Mouse (Mus musculus) forebrain, embryonic 12.5 days (tissue): ENCODE measurements at regions not wholly inside any gene's neighbourhood (a gene's known extent, or its start where the extent isn't known, plus 50 kb on each side); places are given as distances from the start of the nearest gene placed in this dataset.

Experiments
- ATAC-seq: fragments of 200-750 bp; cut with Nextera tagmentation; 2 replicates; pipeline ENCODE4 v1.8.0; 2017; ENCODE audit warnings: moderate TSS enrichment; ENCODE audit not compliant: low FRiP score
- H3K27ac ChIP-seq: fragments of 300-500 bp; sonication (generic); 2 replicates; pipeline ENCODE4 v1.5.1; 2016; ENCODE audit warnings: mild to moderate bottlenecking
- H3K27me3 ChIP-seq: fragments of 300-500 bp; sonication (generic); 2 replicates; pipeline ENCODE4 v1.6.1; 2016; ENCODE audit warnings: mild to moderate bottlenecking
- H3K36me3 ChIP-seq: fragments of 300-500 bp; sonication (generic); replicated peaks from 2 replicates; pipeline ENCODE4 v1.6.1; 2016; ENCODE audit warnings: mild to moderate bottlenecking
- H3K4me1 ChIP-seq: fragments of 300-500 bp; sonication (generic); 2 replicates; pipeline ENCODE4 v1.6.1; 2016
- H3K4me2 ChIP-seq: fragments of 300-500 bp; sonication (generic); 2 replicates; pipeline ENCODE4 v1.6.1; 2016; ENCODE audit warnings: mild to moderate bottlenecking, moderate library complexity
- H3K4me3 ChIP-seq: fragments of 300-500 bp; sonication (generic); replicated peaks from 2 replicates; pipeline ENCODE4 v1.5.1; 2016; ENCODE audit warnings: mild to moderate bottlenecking
- H3K9ac ChIP-seq: fragments of 300-500 bp; sonication (generic); 2 replicates; pipeline ENCODE4 v1.6.1; 2016; ENCODE audit warnings: mild to moderate bottlenecking
- H3K9me3 ChIP-seq: fragments of 300-500 bp; sonication (generic); 2 replicates; pipeline ENCODE4 v1.6.1; 2016
- WGBS: fragments of 180-500 bp; shearing (Covaris S2); methylation state at CpG from one replicate; pipeline ENCODE4 v1.1.7; 2016; 5-methylcytosine and 5-hydroxymethylcytosine counted together

- Histone ChIP-seq H3K4me1 (peaks cover 9% of the 10 kb centered on the region), H3K9ac (no peak overlapping the region), H3K4me3 (no peak overlapping the region), H3K36me3 (no peaks in the 10 kb centered on the region), H3K4me2 (no peak overlapping the region), H3K27me3 (peaks cover 2% of the 10 kb centered on the region; the same call in 1 of the 2 replicates), H3K9me3 (no peaks in the 10 kb centered on the region), H3K27ac (no peak overlapping the region)
- ATAC-seq: no peak
- 89% methylated on average over 5 of the region's 5 CpGs for WGBS
Measured at GRCm38 (mm10) chr7:129978576-129978975, 386.9 kb downstream of the Wdr11 start.

GRCm38 (mm10) chr7:129979337-129979736 lies 387.7 kb downstream of the Wdr11 start:
- no peak overlapping the region for H3K27ac ChIP-seq
- 67% methylated on average over 6 of the region's 6 CpGs for WGBS
- H3K4me2 ChIP-seq: no peak overlapping the region
- H3K36me3 ChIP-seq: no peaks in the 10 kb centered on the region
- no peak for ATAC-seq
- H3K4me1 ChIP-seq: peaks cover 9% of the 10 kb centered on the region
- H3K9me3 ChIP-seq: no peaks in the 10 kb centered on the region
- H3K4me3 ChIP-seq: no peak overlapping the region
- H3K9ac ChIP-seq: no peak overlapping the region
- peaks cover 2% of the 10 kb centered on the region; the same call in 1 of the 2 replicates for H3K27me3 ChIP-seq

- Histone ChIP-seq H3K9ac (no peak overlapping the region), H3K4me1 (peaks cover 9% of the 10 kb centered on the region), H3K36me3 (no peaks in the 10 kb centered on the region), H3K4me3 (no peak overlapping the region), H3K4me2 (no peak overlapping the region), H3K27me3 (no peaks in the 10 kb centered on the region), H3K9me3 (no peaks in the 10 kb centered on the region), H3K27ac (no peak overlapping the region)
- no peak for ATAC-seq
- 61% methylated on average over 1 of the region's 1 CpGs for WGBS
Measured at GRCm38 (mm10) chr7:129980501-129980900, 388.8 kb downstream of the Wdr11 start.

GRCm38 (mm10) chr7:129982411-129982810 lies 390.7 kb downstream of the Wdr11 start:
- Histone ChIP-seq H3K4me1 (peaks cover 14% of the 10 kb centered on the region), H3K9me3 (no peaks in the 10 kb centered on the region), H3K4me2 (no peak overlapping the region), H3K4me3 (no peak overlapping the region), H3K9ac (no peak overlapping the region), H3K27ac (no peak overlapping the region), H3K27me3 (no peaks in the 10 kb centered on the region), H3K36me3 (no peaks in the 10 kb centered on the region)
- 48% methylated on average over 5 of the region's 5 CpGs for WGBS
- no peak for ATAC-seq

GRCm38 (mm10) chr7:129983601-129984120 lies 392.0 kb downstream of the Wdr11 start:
- Histone ChIP-seq H3K4me2 (no peak overlapping the region), H3K4me3 (no peak overlapping the region), H3K27me3 (no peaks in the 10 kb centered on the region), H3K9me3 (no peaks in the 10 kb centered on the region), H3K9ac (no peak overlapping the region), H3K4me1 (peaks cover 19% of the 10 kb centered on the region), H3K27ac (no peak overlapping the region), H3K36me3 (no peaks in the 10 kb centered on the region)
- no peak for ATAC-seq
- 85% methylated on average over 6 of the region's 6 CpGs for WGBS

GRCm38 (mm10) chr7:129984367-129984766 lies 392.7 kb downstream of the Wdr11 start:
- H3K27ac ChIP-seq: no peak overlapping the region
- no peak overlapping the region for H3K4me2 ChIP-seq
- no peaks in the 10 kb centered on the region for H3K36me3 ChIP-seq
- ATAC-seq: no peak
- H3K4me3 ChIP-seq: no peak overlapping the region
- WGBS: 83% methylated on average over 9 of the region's 9 CpGs
- no peaks in the 10 kb centered on the region for H3K27me3 ChIP-seq
- H3K9me3 ChIP-seq: no peaks in the 10 kb centered on the region
- peaks cover 19% of the 10 kb centered on the region for H3K4me1 ChIP-seq
- no peak overlapping the region for H3K9ac ChIP-seq

GRCm38 (mm10) chr7:129987119-129987665 lies 395.5 kb downstream of the Wdr11 start:
- Histone ChIP-seq H3K4me1 (peaks cover 19% of the 10 kb centered on the region), H3K9ac (no peak overlapping the region), H3K4me2 (no peak overlapping the region), H3K36me3 (no peaks in the 10 kb centered on the region), H3K27ac (no peak overlapping the region), H3K4me3 (no peak overlapping the region), H3K27me3 (no peaks in the 10 kb centered on the region), H3K9me3 (no peaks in the 10 kb centered on the region)
- 68% methylated on average over 6 of the region's 6 CpGs for WGBS
- ATAC-seq: no peak

GRCm38 (mm10) chr7:129987713-129988112 lies 396.1 kb downstream of the Wdr11 start:
- H3K4me3 ChIP-seq: no peak overlapping the region
- H3K9ac ChIP-seq: no peak overlapping the region
- ATAC-seq: no peak
- WGBS: 57% methylated on average over 4 of the region's 4 CpGs
- H3K27ac ChIP-seq: no peak overlapping the region
- peaks cover 14% of the 10 kb centered on the region for H3K4me1 ChIP-seq
- H3K36me3 ChIP-seq: no peaks in the 10 kb centered on the region
- H3K4me2 ChIP-seq: no peak overlapping the region
- H3K9me3 ChIP-seq: no peaks in the 10 kb centered on the region
- no peaks in the 10 kb centered on the region for H3K27me3 ChIP-seq

GRCm38 (mm10) chr7:129993446-129994223 lies 402.0 kb downstream of the Wdr11 start:
- no peak overlapping the region; the same call in 1 of the 2 replicates for H3K27ac ChIP-seq
- H3K4me3 ChIP-seq: no peak overlapping the region
- H3K27me3 ChIP-seq: no peaks in the 10 kb centered on the region
- no peak for ATAC-seq
- no peaks in the 10 kb centered on the region for H3K36me3 ChIP-seq
- peaks cover 7% of the 10 kb centered on the region; the same call in 1 of the 2 replicates for H3K4me1 ChIP-seq
- H3K4me2 ChIP-seq: no peak overlapping the region
- no peaks in the 10 kb centered on the region for H3K9me3 ChIP-seq
- no peak overlapping the region for H3K9ac ChIP-seq
- WGBS: 71% methylated on average over 14 of the region's 14 CpGs

GRCm38 (mm10) chr7:129995529-129995928 lies 403.9 kb downstream of the Wdr11 start:
- no peak overlapping the region for H3K4me2 ChIP-seq
- WGBS: 92% methylated on average over 7 of the region's 7 CpGs
- no peak overlapping the region for H3K9ac ChIP-seq
- no peak for ATAC-seq
- H3K27me3 ChIP-seq: peaks cover 5% of the 10 kb centered on the region; the same call in 1 of the 2 replicates
- H3K36me3 ChIP-seq: no peaks in the 10 kb centered on the region
- no peaks in the 10 kb centered on the region for H3K9me3 ChIP-seq
- no peak overlapping the region for H3K4me3 ChIP-seq
- peaks cover 7% of the 10 kb centered on the region; the same call in 1 of the 2 replicates for H3K4me1 ChIP-seq
- H3K27ac ChIP-seq: no peak overlapping the region

GRCm38 (mm10) chr7:130001064-130001463 lies 409.4 kb downstream of the Wdr11 start:
- WGBS: 75% methylated on average over 10 of the region's 10 CpGs
- no peaks in the 10 kb centered on the region for H3K36me3 ChIP-seq
- no peaks in the 10 kb centered on the region for H3K9me3 ChIP-seq
- H3K4me3 ChIP-seq: no peak overlapping the region
- peaks cover 12% of the 10 kb centered on the region for H3K4me1 ChIP-seq
- ATAC-seq: no peak
- H3K27me3 ChIP-seq: peaks cover 5% of the 10 kb centered on the region; the same call in 1 of the 2 replicates
- no peak overlapping the region for H3K4me2 ChIP-seq
- no peak overlapping the region for H3K27ac ChIP-seq
- H3K9ac ChIP-seq: no peak overlapping the region

- 72% methylated on average over 12 of the region's 12 CpGs for WGBS
- Histone ChIP-seq H3K4me1 (peaks cover 12% of the 10 kb centered on the region), H3K9ac (no peak overlapping the region), H3K36me3 (no peaks in the 10 kb centered on the region), H3K4me2 (no peak overlapping the region), H3K4me3 (no peak overlapping the region), H3K27ac (no peak overlapping the region), H3K9me3 (no peaks in the 10 kb centered on the region), H3K27me3 (peaks cover 5% of the 10 kb centered on the region; the same call in 1 of the 2 replicates)
- no peak for ATAC-seq
Measured at GRCm38 (mm10) chr7:130002002-130002401, 410.3 kb downstream of the Wdr11 start.
